Comparison of ENCODE assay signal across 10 mouse cellular contexts in the genomic region with DNA sequence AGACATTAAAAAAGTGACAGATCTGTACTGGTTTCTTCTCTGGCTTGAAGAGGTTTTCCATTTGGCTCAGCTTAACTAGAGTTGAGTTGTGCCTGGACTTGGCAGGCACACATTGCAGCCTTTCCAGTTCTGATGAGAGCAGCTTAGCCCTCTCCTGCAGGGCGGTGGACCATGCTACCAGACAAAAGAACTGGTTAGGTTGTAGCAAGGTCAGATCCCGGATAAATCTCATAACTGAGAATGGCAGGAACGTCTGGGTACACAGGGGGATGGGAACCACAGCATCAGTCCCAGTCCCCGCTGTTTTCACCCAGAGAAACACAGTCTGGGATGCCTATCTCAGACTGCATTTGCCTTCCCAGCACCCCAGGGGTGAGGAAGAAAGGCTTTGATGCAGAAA.
A peak's percentile ranks its signal among the peaks of the same experiment; 100 is the strongest.
DNase-seq lines count a peak whose midpoint lies in the region; ATAC-seq and TF ChIP-seq lines count a peak whose summit lies in the region.
"Had no signal": no experiment of that assay in that cellular context is flagged by ENCODE, and none has a peak within 500 bp of the region (broad histone marks: within the 10 kb centered on the region; RNA-seq: fewer than 3 reads in every experiment).

No protein-coding gene starts in this region.

- TF ChIP-seq POLR2A in kidney, adult 2 months (IDR thresholded peaks at IDR 0.05; ENCODE audit: low read depth, low read length): no peak
- TF ChIP-seq POLR2A in brain, embryonic 14.5 days (IDR thresholded peaks at IDR 0.05; ENCODE audit: borderline replicate concordance, extremely low read depth, insufficient read depth, insufficient read length, poor library complexity, severe bottlenecking): no peak

- H3K27me3 ChIP-seq in kidney, adult 2 months (replicated peaks; ENCODE audit: control insufficient read depth, insufficient read depth, low read length): no peaks in the 10 kb centered on the region
- no peaks in the 10 kb centered on the region for H3K27me3 ChIP-seq in hindbrain, embryonic 14.5 days (ENCODE audit: control insufficient read depth, insufficient read depth, low read length)
- H3K27me3 ChIP-seq: liver, embryonic 13.5 days had no signal

- no peak overlapping the region for H3K4me2 ChIP-seq in hindbrain, embryonic 14.5 days (replicated peaks)
- H3K4me2 ChIP-seq: liver, embryonic 13.5 days had no signal

- no peak overlapping the region for H3K9ac ChIP-seq in hindbrain, embryonic 14.5 days
- H3K9ac ChIP-seq: liver, embryonic 13.5 days had no signal

- H3K36me3 ChIP-seq in kidney, adult 2 months (ENCODE audit: control insufficient read depth, insufficient read depth, low read length): no peaks in the 10 kb centered on the region
- H3K36me3 ChIP-seq in hindbrain, embryonic 14.5 days (replicated peaks; ENCODE audit: control insufficient read depth, insufficient read depth): no peaks in the 10 kb centered on the region
- H3K36me3 ChIP-seq: liver, embryonic 13.5 days had no signal

- H3K4me1 ChIP-seq in kidney, adult 2 months (ENCODE audit: control insufficient read depth, insufficient read depth, low read length): peaks cover 15% of the 10 kb centered on the region
- H3K4me1 ChIP-seq in hindbrain, embryonic 14.5 days (replicated peaks; ENCODE audit: control insufficient read depth, insufficient read depth, low read length): peaks cover 24% of the 10 kb centered on the region
- H3K4me1 ChIP-seq: liver, embryonic 13.5 days had no signal

- no peaks in the 10 kb centered on the region for H3K9me3 ChIP-seq in hindbrain, embryonic 14.5 days (ENCODE audit: control insufficient read depth, low read length)
- H3K9me3 ChIP-seq: liver, embryonic 13.5 days had no signal

- no peak overlapping the region for H3K4me3 ChIP-seq in kidney, adult 2 months (ENCODE audit: insufficient read depth, low read depth, low read length)
- H3K4me3 ChIP-seq in hindbrain, embryonic 14.5 days (replicated peaks; ENCODE audit: low read length): no peak overlapping the region
- H3K4me3 ChIP-seq: liver, embryonic 13.5 days had no signal

- peak; percentile 26 for DNase-seq in kidney, adult 2 months
- DNase-seq in kidney, adult 18-20 months: no peak
- peak; percentile 66 for DNase-seq in brain, embryonic 14.5 days (ENCODE audit: low read depth)
- peak; percentile 69 for DNase-seq in cerebellum, adult 9-11 months
- DNase-seq in hindbrain, embryonic 14.5 days (ENCODE audit: low spot score): no peak
- no peak for DNase-seq in embryo, embryonic 9.5 days (ENCODE audit: extremely low spot score)
- DNase-seq in urinary bladder, adult 2 months (ENCODE audit: low spot score): no peak
- DNase-seq: liver, embryonic 13.5 days had no signal

- TF ChIP-seq CTCF in kidney, adult 2 months (conservative IDR thresholded peaks at IDR 0.05; ENCODE audit: insufficient read depth, insufficient read length, low read depth, low read length): no peak
- TF ChIP-seq CTCF in brain, embryonic 14.5 days (IDR thresholded peaks at IDR 0.05; ENCODE audit: borderline replicate concordance, extremely low read depth, insufficient read depth, insufficient read length): no peak

- ATAC-seq in hindbrain, embryonic 14.5 days (ENCODE audit: low FRiP score): 0 out of 2 replicates have a peak, but pooled peaks have one; percentile 41
- no peak for ATAC-seq in CD4-positive, CD25-positive, alpha-beta regulatory T cell, adult 4 months

- H3K27ac ChIP-seq in kidney, adult 2 months (ENCODE audit: insufficient read depth, low read depth, low read length): peak overlapping the region; percentile 7; the same call in 1 of the 2 replicates
- peak overlapping the region; percentile 1; the same call in 1 of the 2 replicates for H3K27ac ChIP-seq in hindbrain, embryonic 14.5 days
- H3K27ac ChIP-seq: kidney, postnatal 0 days; liver, embryonic 13.5 days had no signal

- 34% methylated on average over 4 of the region's 4 CpGs for WGBS in kidney, adult 2 months
- WGBS in hindbrain, embryonic 14.5 days: 34% methylated on average over 4 of the region's 4 CpGs

Comparison
In these comparisons a context has a peak if more than half of its experiments do, and no peak if none do; other contexts are left out.
1. DNase-seq: peak in kidney, adult 2 months (single experiment), brain, embryonic 14.5 days (single experiment) and cerebellum, adult 9-11 months (single experiment); none in kidney, adult 18-20 months (single experiment), hindbrain, embryonic 14.5 days (single experiment), embryo, embryonic 9.5 days (single experiment) and urinary bladder, adult 2 months (single experiment).